Mouse (Mus musculus): ENCODE measurements around the gene Gm20817. TPM values are rescaled to one million over a fixed set of nuclear protein-coding genes. Genes with fewer than 3 reads are reported as not detected.
"Not testable (repeated sequence)": the region's sequence is repeated elsewhere in the genome, so short reads cannot be mapped to it uniquely, and the experiment has no call there.

Gm20817 gene
- total RNA-seq (2021): not detected

GRCm38 (mm10) chrY:68832628-68833027 lies at the start of gene Gm20817:
Gm20817 (minus strand) TSS chrY:68832728.
- DNase-seq (ENCODE audit: low spot score in 2 of 2); intact Hi-C loops (cut with DNase I): not testable (repeated sequence)
